Comparison of ENCODE assay signal across 18 mouse cellular contexts in the genomic region with DNA sequence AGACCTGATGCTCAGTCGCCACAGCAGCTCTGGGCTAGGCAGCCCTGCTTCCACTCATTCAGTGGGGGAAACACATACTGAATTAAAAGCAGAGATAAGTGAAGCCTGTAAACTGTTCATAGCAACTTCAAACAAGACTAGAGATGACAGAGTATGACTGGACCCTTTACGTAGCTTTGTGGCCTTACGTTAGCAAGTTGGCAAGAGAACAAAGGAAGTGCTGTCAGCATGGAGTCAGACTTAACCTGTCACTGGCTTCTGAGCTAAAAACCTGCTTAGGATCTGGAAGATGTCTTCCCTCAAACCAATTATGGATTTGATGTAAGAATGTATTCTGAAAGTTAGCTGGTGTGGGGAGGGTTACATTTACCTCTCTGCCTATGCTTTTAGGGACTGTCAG.
A peak's percentile ranks its signal among the peaks of the same experiment; 100 is the strongest.
DNase-seq lines count a peak whose midpoint lies in the region; ATAC-seq and TF ChIP-seq lines count a peak whose summit lies in the region.
"Had no signal": no experiment of that assay in that cellular context is flagged by ENCODE, and none has a peak within 500 bp of the region (broad histone marks: within the 10 kb centered on the region; RNA-seq: fewer than 3 reads in every experiment).

No protein-coding gene starts in this region.

- no peak overlapping the region for H3K4me3 ChIP-seq in hindbrain, postnatal 0 days (ENCODE audit: low read length)
- H3K4me3 ChIP-seq: forebrain, embryonic 15.5 days; heart, adult 2 months; heart, embryonic 15.5 days; hindbrain, embryonic 10.5 days had no signal

- no peaks in the 10 kb centered on the region for H3K4me1 ChIP-seq in hindbrain, postnatal 0 days (ENCODE audit: insufficient read depth, low read length)
- H3K4me1 ChIP-seq: forebrain, embryonic 15.5 days; hindbrain, embryonic 10.5 days had no signal

- no peak overlapping the region for H3K27ac ChIP-seq in hindbrain, postnatal 0 days
- H3K27ac ChIP-seq: forebrain, embryonic 15.5 days; heart, adult 2 months; heart, embryonic 15.5 days; hindbrain, embryonic 10.5 days; hindbrain, embryonic 14.5 days; kidney, postnatal 0 days had no signal

- no peak overlapping the region for H3K4me2 ChIP-seq in hindbrain, postnatal 0 days (ENCODE audit: low read depth, low read length)
- H3K4me2 ChIP-seq: forebrain, embryonic 15.5 days; heart, embryonic 15.5 days; hindbrain, embryonic 14.5 days had no signal

- no peaks in the 10 kb centered on the region for H3K9me3 ChIP-seq in hindbrain, postnatal 0 days (ENCODE audit: low read length)
- H3K9me3 ChIP-seq: forebrain, embryonic 15.5 days; heart, embryonic 15.5 days; hindbrain, embryonic 10.5 days had no signal

- DNase-seq in heart, adult 11 months = peak; percentile 49
- no peak for DNase-seq in heart, postnatal 14 days
- peak; percentile 26 for DNase-seq in MN1 (ENCODE audit: low spot score)
- DNase-seq in adrenal gland, postnatal 10 days = peak; percentile 26
- no peak for DNase-seq in left cerebral cortex, postnatal 10 days (ENCODE audit: extremely low spot score in 1 of 2, low spot score in 2 of 2)
- no peak for DNase-seq in hindbrain, postnatal 0 days (ENCODE audit: low spot score)
- DNase-seq: cerebellum, adult 2 months; cerebellum, postnatal 10 days; gastrocnemius, postnatal 10 days; heart, adult 2 months; kidney, adult 11 months; kidney, adult 9 months had no signal

- ATAC-seq in hindbrain, postnatal 0 days = no peak
- ATAC-seq: forebrain, embryonic 15.5 days had no signal

- WGBS in hindbrain, postnatal 0 days = 45% methylated on average over 3 of the region's 3 CpGs

- no peak for TF ChIP-seq CTCF in hindbrain, postnatal 0 days (IDR thresholded peaks at IDR 0.05; ENCODE audit: low read depth)

- intact Hi-C loops in heart, postnatal 14 days (cut with DNase I) = no loop called here
- intact Hi-C loops in left cerebral cortex, postnatal 10 days (cut with DNase I) = no loop called here

- no peaks in the 10 kb centered on the region for H3K27me3 ChIP-seq in hindbrain, postnatal 0 days (ENCODE audit: insufficient read depth, low read length)
- H3K27me3 ChIP-seq: forebrain, embryonic 15.5 days; heart, embryonic 15.5 days had no signal

- no peak overlapping the region for H3K9ac ChIP-seq in hindbrain, postnatal 0 days (replicated peaks; ENCODE audit: low read length)
- H3K9ac ChIP-seq: forebrain, embryonic 15.5 days; heart, embryonic 15.5 days; hindbrain, embryonic 14.5 days had no signal

- no peaks in the 10 kb centered on the region for H3K36me3 ChIP-seq in hindbrain, postnatal 0 days (ENCODE audit: insufficient read depth, low read length)
- H3K36me3 ChIP-seq: forebrain, embryonic 15.5 days; G1E; heart, embryonic 15.5 days; hindbrain, embryonic 10.5 days had no signal

Comparison
In these comparisons a context has a peak if more than half of its experiments do, and no peak if none do; other contexts are left out.
1. DNase-seq: peak in heart, adult 11 months (single experiment), MN1 (single experiment) and adrenal gland, postnatal 10 days (single experiment); none in heart, postnatal 14 days (0 of 2), left cerebral cortex, postnatal 10 days (0 of 2) and hindbrain, postnatal 0 days (single experiment).